Mouse (Mus musculus) megakaryocyte, embryonic 14.5 days (primary cell): ENCODE measurements around the gene Brinp2.

Experiments used
- FLI1 ChIP-seq: IDR thresholded peaks from 2 replicates; pipeline ENCODE4 v1.6.1; 2012; ENCODE audit warnings: low read length, inconsistent platforms, mixed read lengths
- GATA1 ChIP-seq: IDR thresholded peaks from 3 replicates; pipeline ENCODE4 v1.6.1; 2012; ENCODE audit warnings: mixed read lengths, low read length, inconsistent platforms, borderline replicate concordance

DNA sequence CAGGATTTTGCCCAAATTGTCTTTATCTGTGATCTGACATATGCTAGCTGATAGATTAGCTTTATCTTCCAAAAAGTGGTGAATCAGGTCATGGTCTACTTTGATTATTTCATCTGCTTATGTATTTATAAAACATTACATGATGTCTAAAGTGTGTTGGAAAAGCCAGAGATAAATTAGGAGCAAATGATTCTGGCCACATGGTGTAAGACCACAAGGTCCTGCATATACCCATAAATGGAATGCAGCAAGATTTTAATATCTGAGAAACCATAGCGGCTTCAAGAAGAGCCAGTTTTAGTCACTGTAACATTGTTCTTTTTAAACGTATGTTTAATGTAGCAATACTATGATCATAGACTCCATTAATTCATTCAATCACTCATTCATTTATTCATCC is 29.2 kb upstream of the Brinp2 start:
- no peak for TF ChIP-seq GATA1
- TF ChIP-seq FLI1, result no peak
